Mouse (Mus musculus): ENCODE data around the gene Trip6.
"Not testable (repeated sequence)": the region's sequence is repeated elsewhere in the genome, so short reads cannot be mapped to it uniquely, and the experiment has no call there.

Gene Trip6

GRCm38 (mm10) chr5:137301253-137301652 lies 13.0 kb downstream of the Trip6 start:
- no peak for DNase-seq (ENCODE audit: extremely low spot score)

GRCm38 (mm10) chr5:137299240-137299639 lies 15.0 kb downstream of the Trip6 start:
- DNase-seq (ENCODE audit: extremely low spot score) = no peak

DNA sequence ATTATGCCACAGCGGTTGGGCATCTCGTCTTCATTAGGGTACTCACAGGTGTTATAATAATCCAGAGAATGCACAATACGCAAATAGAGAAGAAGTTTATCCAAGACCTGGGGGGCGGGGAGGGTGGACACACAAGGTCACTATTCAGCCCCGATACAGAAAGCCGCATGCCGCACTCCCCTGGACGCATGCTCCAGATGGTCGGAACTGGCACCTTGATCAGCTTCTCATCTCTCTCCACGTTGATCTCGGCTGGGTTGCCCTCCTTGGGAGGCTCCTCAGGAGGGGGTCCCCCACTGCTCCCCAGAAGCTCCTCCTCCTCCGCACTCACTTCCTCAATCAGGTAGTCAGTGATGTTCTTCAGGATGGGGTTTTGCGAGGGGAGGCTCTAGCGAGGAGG lies 17.1 kb downstream of the Trip6 start:
- DNase-seq (ENCODE audit: extremely low spot score) = no peak

DNA sequence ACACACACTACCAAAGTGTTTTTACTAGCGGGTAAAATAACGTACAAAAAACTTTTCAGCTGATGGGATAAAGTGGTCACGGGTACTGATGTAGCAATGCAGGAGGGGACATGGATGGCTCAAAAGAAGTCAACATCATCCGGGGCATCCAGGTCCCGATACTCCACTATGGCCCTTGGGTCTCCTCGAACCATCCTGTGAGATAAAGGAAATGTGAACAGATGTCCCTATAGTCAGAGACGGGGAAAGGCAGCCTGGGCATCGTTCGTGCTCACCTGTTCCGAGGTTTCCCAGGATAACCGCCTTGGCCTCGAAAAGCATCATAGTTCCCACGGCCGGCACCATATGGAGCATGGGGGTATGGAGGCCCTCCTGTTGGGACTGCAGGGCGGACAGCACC lies 18.5 kb downstream of the Trip6 start:
- no peak for DNase-seq (ENCODE audit: extremely low spot score)

DNA sequence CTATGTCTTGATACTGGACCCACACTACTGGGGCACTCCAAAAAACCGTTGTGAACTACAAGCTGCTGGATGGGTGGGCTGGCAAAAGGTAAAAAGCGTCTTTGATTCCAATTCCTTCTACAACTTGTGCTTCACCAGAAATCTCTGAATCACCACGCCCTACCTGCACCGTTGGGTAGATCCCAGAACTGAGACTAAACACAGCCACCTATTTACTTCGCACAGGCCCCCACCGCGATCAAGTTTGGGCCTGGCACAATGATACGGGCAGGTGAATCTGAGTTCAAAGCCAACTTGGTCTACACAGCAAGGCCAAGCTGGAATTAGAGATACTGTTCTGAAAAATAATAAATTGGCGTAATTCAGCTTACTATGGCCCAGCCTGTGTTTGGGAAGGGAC lies 18.9 kb downstream of the Trip6 start:
- no peak for DNase-seq (ENCODE audit: extremely low spot score)

GRCm38 (mm10) chr5:137294744-137295093 lies 19.5 kb downstream of the Trip6 start:
- no peak for DNase-seq (ENCODE audit: extremely low spot score)

GRCm38 (mm10) chr5:137293839-137294743 lies 20.1 kb downstream of the Trip6 start, which contains the start of gene Ufsp1:
TSS of gene Ufsp1 (plus strand) at chr5:137294629.
- DNase-seq (ENCODE audit: extremely low spot score) = peak; percentile 92

DNA sequence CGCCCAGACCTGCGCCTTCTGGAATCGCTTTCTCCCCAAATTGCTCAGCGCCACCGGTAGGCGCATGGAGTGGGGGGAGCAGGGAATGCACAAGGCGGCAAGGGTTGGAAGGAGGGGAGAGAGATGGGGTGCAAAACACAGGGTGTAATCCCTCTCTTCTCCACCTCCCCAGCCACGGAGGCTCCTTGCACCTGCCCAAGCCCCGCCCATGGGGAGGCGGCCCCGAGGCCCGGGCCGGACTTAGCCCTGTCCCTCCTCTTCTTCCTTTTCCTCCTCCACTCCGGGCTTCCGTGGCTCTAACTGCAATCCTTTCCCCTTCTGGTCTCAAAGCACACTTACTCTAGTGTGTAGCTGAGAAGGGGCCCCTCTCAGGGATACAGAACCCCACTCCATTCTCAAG lies 20.9 kb downstream of the Trip6 start:
- peak; percentile 67 for DNase-seq (ENCODE audit: extremely low spot score)

- DNase-seq (ENCODE audit: extremely low spot score) = no peak
Observed at GRCm38 (mm10) chr5:137291381-137291926, 22.8 kb downstream of the Trip6 start.

GRCm38 (mm10) chr5:137290677-137291076 lies 23.5 kb downstream of the Trip6 start:
- DNase-seq (ENCODE audit: extremely low spot score) = peak; percentile 53

- no peak for DNase-seq (ENCODE audit: extremely low spot score)
Observed at GRCm38 (mm10) chr5:137289591-137290365, 24.4 kb downstream of the Trip6 start.

- peak; percentile 55 for DNase-seq (ENCODE audit: extremely low spot score)
Observed at GRCm38 (mm10) chr5:137288999-137289470, 25.2 kb downstream of the Trip6 start.

GRCm38 (mm10) chr5:137287953-137288743 lies 26.1 kb downstream of the Trip6 start:
- peak; percentile 28 for DNase-seq (ENCODE audit: extremely low spot score)

GRCm38 (mm10) chr5:137287032-137287952 lies 26.9 kb downstream of the Trip6 start, which contains the start of gene Ache:
TSS of gene Ache (plus strand) at chr5:137287519.
- DNase-seq (ENCODE audit: extremely low spot score) = peak; percentile 65

DNA sequence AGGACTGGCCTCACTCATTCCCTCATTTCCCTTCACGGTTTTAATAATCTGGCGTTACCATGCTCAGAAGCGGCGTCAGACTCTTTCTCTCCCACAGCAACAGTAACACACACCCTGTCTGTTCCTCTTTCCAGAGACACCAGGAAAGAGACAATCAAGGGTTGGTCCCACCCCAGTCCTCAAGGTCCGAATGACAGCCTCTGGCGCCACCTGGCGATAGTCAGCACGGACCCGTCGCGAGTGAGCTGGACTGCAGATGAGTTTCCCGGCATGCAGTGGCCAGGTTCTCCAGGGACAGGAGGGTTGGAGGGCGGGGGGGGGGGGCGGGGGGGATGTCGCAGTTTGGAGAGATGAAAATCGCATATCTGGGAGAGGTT lies 27.6 kb downstream of the Trip6 start:
- peak; percentile 89 for DNase-seq (ENCODE audit: extremely low spot score)

GRCm38 (mm10) chr5:137285986-137286385 lies 28.2 kb downstream of the Trip6 start:
- DNase-seq (ENCODE audit: extremely low spot score) = no peak

- no peak for DNase-seq (ENCODE audit: extremely low spot score)
Observed at GRCm38 (mm10) chr5:137285045-137285444, 29.2 kb downstream of the Trip6 start.

DNA sequence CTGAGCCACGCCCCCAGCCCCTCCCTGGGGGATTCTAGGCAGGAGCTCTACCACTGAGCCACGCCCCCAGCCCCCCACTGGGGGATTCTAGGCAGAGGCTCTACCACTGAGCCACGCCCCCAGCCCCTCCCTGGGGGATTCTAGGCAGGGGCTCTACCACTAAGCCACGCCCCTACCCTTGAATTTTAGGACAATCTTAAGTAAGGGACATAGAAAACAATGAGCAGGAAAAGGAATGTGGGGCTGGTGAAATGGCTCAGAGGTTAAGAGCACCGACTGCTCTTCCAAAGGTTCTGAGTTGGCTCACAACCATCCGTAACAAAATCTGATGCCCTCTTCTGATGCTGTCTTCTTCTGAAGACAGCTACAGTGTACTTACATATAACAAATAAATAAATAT lies 29.8 kb downstream of the Trip6 start:
- not testable (repeated sequence) for DNase-seq (ENCODE audit: extremely low spot score)

DNA sequence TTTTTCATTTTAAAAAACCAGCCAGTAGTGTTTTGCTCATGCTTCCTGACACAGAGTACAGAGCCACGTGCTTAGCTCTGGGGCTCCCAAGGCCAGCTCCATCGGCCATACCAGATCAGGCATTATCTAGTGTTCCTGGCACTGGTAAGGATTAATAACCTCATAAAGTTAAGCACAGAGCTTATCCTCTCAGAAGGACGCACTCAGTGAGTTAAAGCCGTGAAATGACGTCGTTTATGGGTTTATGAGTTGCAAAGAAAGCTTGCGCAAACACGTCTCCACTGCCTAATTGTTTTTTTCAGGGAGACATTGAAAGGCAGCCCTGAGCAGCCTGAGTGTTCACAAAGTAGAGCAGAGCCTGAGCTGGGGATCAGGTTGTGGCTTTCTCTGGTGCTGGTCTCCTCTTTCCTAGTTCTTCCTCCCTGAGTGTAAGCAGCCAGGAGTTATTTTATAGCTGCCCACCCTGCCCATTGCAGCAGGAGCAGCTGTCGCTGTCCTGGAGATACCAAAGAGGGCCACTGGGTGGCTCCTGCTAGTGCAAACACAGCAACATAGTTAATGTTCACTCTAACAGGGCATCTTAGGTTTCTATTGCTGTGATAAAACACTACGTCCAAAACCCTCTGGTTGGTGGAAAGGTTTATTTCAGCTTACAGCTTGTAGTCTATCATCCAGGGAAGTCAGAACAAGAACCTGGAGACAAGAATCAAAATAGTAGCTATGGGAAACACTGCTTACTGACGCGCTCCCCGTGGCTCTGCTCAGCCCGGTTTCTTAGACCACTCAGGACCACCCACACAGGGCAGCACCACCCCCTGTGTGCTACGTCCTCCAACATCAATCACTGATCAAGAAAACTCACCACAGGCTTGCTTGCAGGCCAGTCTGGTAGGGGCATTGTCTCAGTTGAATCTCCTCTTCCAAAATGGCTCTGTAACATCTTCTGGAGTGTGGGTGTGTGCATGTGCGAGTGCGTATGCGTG lies 36.6 kb downstream of the Trip6 start:
- DNase-seq (ENCODE audit: extremely low spot score) = peak; percentile 42
